Mouse (Mus musculus): ENCODE measurements around the gene Zcwpw1.

DNA sequence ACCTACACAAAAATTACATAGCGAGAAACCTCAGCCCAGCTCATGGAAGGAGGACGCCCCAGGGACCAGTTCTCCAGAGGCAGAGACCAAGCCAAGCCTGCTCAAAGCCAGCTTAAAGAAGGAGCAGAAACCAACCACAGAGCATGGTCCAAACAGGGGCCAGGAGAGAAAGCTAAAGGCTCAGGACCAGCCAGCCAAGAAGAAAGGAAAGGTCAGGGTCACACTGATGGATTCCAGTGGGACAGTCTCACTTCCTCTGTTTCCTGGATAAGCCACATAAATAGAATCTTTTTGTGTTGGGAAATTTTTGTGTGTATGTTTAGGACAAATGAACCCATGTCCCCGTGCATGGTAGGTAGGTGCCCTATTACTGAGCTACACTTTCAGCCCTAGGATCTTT, 9.0 kb downstream of the Zcwpw1 start:
- TF ChIP-seq CTCF (IDR thresholded peaks at IDR 0.05; ENCODE audit: low read depth, low read length) (no peak), POLR2A (IDR thresholded peaks at IDR 0.05; ENCODE audit: borderline replicate concordance, low read depth, low read length) (no peak)
